Mouse (Mus musculus): ENCODE data around the gene Dock3.

The Dock3 gene

DNA sequence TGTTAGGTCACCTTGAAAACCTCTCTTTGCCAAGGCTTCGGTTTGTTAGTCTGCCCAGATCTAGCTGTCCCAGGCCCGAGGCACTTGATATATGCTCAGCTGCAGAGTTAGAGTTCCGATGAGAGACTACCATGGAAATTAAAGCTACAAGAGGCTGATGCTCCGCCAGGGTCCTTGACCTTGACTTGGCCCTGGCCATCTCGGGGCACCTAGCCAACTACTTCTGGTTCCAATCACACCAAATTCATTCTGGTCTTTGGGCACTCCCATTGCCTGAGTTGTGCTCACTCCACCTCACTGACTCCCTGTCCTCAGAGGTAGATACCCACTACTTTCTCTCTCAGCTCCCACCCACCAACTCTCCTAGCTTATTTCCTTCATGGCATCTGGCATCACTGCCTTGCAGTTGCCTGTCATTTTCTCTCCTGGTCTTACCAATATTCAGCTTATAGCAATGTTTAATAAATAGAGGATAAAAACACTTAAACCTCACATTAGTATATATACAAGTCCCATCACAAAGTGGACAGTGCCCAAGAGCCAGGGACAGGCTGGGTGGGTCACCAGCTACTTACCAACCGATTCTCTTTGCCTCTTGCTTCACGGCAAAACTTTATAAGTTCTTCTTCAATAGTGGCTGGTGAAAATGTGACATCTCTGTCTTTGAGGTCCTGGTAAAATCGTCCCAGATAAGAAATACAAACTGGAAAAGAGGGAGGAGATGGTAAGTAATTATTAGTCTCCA, 341.0 kb downstream of the Dock3 start:
- DNase-seq (ENCODE audit: extremely low spot score, low spot score): no peak

DNA sequence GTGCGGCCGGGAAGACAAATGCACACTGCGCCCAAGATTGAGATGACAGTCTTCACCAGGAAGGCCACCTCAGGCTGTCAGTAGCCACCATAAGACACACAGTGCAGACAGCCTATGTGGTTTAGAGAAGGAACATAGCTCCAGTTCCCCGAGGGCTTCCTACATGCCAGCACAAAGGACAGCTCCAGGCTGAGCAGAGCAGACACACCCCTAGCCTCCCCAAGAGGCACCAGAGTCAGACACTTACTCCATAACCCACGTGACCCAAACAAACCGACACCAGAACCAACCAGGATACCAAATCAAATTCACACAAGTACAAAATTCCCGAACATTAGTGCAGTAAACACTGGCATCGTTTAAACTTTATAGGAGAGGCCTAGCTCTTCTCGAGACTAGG, 342.4 kb downstream of the Dock3 start:
- no peak for DNase-seq (ENCODE audit: extremely low spot score, low spot score)

DNA sequence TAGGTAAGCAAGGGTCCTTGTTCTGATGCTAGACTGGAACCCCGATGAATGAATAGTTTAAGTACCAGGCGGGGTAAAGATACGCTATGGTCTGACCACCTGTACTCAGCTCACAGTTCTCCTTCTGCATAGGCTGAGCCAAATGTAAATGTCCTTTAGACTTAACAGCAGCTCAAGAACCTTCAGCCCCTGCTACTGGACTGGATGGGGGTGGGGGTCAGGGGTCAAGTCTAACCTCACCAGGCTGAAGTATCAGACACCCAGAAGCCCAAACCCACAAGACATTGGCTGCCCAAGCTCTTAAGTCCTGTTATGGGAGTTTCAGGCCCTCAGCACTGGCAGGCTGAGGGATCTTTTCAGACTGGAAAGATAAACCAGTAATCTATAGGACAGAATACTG, 343.4 kb downstream of the Dock3 start:
- no peak for DNase-seq (ENCODE audit: extremely low spot score, low spot score)

DNA sequence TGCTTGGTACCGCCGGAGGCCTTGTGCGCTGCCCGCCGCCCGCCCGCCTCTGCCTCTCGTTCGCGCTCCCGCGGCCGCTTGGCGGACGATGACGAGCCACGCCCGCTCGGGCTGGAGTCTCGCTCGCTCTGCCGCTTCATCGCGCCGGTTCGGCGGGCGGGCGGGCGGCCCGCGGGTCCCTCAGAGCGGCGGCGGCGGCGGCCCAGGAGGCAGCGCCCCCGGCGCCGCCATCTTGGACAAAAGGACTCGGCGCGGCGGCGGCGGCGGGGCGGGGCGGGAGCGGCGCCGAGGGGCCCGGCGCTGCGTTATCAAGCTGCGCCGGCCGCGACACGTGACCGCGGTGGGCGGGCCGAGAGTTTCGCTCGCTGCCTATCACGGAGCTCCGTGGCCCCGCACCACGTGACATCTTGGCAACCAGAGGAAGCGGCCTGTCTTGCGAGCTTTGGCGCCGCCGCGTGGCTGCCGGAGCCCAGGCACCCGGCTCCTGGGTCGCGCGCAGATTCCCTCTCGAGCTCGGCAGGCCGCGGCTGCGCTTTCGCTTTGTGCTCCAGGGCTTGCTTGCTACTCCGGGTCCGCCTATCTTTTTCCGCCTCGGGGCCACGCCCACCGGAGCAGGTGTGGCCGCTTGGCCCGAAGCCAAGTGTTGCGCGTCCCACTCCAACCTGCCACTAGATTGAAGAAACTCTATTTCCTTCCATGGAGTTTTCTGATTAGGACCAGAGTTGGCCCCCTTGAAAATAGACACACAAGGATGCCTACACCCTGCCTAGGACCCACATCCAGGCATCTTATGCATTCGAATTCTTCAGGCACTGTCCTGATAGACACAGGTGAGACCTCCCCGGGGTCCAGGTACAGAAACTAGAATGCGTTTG, 344.6 kb downstream of the Dock3 start, which contains the start of gene Rbm15b:
Gene Rbm15b (minus strand): TSS at position 601 of the 875 bp plus-strand sequence.
- peak; percentile 98 for DNase-seq (ENCODE audit: extremely low spot score, low spot score)

DNA sequence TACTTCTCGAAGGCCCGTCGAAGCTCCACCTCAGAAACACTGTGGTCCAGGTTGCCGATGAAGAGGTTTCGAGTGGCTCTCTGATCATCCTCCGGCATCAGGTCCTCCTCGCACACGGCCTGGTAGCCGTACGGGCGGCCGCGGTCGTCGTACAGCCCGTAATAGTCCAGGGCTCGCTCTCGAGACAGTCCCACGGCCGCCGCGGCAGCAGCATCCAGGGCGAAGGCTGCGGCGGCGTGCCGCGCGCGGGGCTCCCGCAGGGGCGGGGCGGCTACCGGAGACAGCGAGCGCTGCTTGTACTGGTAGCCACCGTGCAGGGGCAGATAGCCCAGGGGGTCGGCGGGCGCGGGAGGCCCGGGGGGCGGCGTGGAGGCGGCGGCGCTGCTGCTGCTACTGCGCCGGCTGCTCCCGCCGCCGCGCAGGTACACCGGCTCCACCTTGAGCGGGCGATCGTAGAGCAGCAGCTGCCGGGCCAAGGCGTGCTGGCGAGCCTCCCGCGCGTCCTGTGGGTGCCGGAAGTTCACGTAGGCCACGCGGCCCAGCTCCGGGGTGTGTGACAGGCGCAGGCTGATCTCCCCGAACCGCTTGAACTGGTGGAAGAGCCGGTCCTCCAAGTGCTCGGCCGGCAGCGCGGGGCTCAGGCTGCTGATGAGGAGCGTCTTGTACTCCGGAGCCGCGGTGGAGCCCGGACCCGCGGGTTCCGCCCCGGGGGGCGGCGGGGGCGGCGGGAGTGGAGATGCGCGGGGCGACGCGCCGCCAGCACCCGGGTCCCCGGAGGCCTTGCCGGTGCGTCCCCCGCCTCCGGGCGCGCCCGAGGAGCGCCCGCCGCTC, 345.6 kb downstream of the Dock3 start:
- DNase-seq (ENCODE audit: extremely low spot score, low spot score): peak; percentile 68

DNA sequence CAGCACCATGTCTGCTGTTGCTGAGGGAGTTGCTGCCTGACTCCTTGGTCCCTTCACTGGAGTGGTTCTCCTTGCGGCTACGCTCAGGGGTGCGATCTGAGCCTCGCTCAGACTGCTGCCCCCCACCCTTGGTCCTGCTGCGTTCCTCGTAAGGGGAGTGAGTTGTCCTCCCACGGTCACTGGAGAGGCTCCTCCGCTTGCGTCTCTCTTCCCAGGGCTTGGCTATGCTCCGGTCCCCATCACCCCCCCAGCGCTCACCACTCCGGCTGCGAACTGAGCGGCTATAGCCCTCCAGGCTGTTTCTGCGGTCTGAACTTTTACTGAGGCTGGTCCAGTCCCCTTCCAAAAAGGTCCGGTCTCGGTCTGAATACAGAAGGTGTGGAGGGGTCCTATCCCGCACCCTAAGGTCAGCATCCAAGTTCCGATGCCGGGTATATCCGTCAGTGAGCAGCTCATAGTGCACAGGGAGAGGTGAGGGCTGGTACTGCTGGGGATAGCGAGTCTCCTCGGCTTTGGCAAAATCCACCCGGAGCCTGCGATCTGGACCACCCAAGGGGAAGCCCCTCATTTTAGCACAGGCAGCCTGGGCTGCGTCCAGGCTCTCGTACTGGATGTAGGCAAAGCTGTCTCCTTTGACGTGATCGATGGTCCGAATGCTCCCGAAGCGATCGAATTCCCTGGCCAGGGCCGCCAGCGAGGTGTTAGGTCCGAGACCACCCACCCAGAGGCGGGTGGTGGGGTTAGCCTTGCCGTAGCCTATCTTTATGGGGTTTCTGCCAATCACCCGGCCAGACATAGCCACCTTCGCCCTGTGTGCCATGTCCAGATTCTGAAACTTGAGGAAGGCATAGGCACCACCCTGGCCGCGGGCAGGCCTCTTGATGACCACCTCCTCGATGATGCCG, 346.5 kb downstream of the Dock3 start:
- peak; percentile 68 for DNase-seq (ENCODE audit: extremely low spot score, low spot score)

DNA sequence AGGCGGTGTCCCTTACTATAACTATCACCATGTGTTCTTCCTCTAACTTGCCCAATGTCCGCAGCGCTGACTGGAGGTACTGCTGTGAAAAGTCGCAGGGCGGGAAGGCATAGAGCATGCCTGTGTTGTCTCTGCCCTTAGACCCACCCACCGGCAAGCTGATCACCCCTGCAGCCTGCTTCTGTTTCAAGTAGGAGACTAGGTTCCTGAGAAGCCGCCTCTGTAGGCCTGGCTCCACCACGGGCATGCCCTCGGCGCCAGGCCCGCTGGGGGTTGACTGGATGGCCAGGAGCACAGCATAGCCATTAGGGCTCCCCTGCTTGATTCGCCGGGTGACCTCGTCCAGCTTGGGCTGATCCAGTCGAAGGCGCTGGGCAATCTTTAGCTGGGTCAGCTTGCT, 347.4 kb downstream of the Dock3 start:
- DNase-seq (ENCODE audit: extremely low spot score, low spot score): no peak

DNA sequence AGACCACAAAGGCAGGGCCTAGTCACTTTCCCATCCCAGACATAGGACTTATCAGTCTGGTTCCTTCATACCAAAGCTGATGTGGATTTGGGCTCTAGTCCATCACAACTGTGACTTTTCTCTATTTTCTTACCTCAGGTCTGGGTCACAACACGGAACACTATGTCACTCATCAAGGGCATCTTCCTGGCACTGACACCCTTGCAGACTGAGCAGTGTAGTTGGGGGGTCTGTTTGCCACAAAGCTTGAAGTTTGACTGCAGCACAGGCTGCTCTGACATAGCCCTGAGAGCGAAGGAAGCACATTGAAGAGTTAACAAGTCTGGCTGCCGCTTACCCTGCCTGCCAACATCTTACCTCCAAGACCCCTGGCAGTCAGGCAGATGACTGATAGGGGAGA, 348.6 kb downstream of the Dock3 start:
- DNase-seq (ENCODE audit: extremely low spot score, low spot score): no peak

DNA sequence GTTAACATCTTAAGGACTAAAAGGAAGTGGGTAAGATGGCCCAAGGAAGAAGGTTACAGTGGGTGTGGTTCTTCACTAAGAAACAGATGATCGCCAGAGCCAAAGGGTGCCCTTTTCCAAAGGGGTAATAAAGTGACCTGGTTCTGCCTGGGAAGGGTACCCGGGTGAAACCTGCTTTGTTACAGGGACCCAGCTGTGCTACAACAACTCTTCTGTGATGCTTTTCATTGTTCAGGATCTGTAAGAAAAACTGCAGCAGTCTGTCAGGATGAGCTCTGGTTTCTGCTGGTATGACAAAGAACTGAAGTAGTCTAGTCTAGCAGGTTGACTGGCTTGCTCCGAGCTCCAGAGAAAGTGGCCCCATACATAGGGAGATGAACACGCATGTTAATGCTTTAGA, 349.5 kb downstream of the Dock3 start:
- no peak for DNase-seq (ENCODE audit: extremely low spot score, low spot score)

DNA sequence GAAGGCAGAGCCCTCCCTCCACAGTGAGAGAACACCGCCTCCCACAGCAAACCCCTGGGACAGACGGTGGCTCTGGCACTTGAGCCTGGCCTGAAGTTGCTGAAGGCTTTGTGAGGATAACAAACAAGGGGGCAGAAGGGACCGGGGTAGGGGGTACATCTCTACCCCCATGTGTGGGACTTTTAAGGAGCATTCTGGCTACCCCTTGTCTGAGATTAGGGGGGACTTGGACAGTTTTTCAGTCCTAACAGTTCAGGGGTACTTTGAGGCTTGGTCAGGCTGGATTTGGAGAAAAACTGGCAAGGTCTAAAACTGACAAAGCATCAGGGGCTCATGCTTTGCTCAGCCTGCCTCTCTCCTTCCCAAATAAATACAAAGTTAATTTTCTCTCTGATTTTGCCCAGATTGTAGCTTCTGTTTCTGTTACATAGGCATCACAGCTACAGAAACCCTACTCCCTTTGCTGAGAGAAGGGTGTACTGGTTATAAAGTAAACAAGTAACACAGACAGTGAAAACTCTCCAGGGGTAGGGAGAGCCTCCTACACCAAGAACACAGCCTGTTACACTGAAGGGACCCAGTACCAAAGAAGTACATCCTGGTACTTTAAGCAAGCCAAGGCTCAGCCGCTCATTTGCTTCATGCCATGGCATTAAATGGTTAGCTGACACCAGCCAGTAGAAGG, 350.5 kb downstream of the Dock3 start:
- DNase-seq (ENCODE audit: extremely low spot score, low spot score): no peak

DNA sequence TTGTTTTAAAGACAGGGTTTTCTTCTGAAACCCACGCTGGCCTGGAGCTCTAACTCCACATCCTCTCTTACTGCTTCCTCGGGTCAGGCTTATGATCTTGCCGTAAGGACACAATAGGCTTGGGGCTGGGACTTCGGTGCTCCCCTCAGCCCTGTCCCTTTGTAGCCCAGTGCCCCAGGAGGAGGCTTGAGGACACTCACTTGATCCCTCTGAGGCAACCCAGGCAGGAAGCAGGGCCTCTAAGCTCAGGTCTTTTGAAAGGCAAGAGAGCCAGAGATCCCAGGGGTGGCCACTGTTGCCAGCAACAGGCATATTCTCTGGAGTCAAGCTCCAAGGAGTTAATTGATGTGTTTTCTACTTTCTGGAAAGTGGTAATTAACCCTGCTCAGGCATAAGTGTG, 352.2 kb downstream of the Dock3 start:
- no peak for DNase-seq (ENCODE audit: extremely low spot score, low spot score)

DNA sequence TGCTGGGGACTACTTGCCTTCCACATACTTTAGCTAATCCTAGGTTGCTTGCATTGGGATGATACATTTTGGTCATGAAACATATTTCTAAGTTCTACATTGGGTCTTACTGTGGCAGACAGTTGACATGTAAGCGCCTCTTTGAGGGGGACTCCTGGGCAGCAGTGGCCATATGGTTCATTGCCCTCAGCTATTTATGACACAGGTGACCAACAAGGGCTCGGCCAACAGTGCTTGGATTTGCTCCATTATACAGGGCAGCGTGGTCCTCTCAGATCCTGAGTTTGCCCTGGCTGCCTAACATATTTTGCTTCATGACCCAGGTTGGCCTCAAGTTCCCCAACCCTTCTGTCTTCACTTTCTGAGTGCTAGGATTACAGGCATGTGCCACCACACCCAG, 355.0 kb downstream of the Dock3 start:
- DNase-seq (ENCODE audit: extremely low spot score, low spot score): no peak

DNA sequence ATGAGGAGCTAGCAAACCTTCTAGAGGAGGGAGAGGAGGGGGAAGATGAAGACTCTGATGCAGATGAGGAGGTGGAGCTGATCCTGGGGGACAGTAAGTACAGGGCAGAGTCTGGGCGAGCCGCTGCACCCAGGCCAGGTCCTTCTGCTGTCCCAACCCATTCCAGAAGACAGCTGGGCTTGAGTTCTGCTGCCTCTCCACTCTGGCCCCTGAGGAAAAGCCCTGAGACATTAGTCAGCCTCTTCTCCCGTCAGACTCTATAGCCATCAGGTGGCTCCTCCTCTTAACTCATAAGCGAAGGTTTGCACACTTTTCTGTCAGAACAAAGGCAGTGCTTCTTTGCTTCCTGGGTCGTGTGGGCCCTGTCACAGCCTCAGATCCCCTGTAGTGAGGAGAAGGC, 357.5 kb downstream of the Dock3 start:
- DNase-seq (ENCODE audit: extremely low spot score, low spot score): no peak

DNA sequence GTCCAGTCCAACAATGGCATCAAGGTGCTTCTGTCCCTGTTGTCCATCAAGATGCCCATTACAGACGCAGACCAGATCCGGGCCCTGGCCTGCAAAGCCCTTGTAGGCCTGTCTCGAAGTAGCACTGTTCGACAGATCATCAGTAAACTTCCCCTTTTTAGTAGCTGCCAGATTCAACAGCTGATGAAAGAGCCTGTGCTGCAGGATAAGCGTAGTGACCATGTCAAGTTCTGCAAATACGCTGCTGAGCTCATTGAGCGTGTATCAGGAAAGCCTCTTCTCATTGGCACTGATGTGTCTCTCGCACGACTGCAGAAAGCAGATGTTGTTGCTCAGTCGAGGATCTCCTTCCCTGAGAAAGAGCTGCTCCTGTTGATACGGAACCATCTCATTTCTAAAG, 373.7 kb downstream of the Dock3 start:
- DNase-seq (ENCODE audit: extremely low spot score, low spot score): no peak

DNA sequence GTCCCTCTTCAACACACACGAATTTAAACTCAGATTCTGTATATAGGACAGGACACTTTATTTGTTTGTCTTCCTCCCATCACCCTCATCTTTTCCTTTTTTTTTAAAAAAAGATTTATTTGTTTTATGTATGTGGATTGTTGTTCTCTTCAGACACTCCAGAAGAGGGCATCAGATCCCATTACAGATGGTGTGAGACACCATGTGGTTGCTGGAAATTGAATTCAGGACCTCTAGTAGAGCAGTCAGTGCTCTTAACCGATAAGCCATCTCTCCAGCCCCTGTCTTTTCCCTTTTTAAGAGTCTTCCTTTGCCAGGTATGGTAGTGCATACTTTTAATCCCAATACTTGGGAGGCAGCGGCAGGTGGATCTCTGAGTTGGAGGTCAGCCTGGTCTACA, 375.0 kb downstream of the Dock3 start:
- DNase-seq (ENCODE audit: extremely low spot score, low spot score): no peak

Data from neural tube, embryonic 10.5 days (tissue).